Mouse (Mus musculus): ENCODE measurements around the gene Aldh4a1. TPM values are rescaled to one million over a fixed set of nuclear protein-coding genes. Genes with fewer than 3 reads are reported as not detected.

Gene Aldh4a1
- total and polyA plus RNA-seq, 2 experiments from 2014 or later, result 24.9 to 47.7 TPM

DNA sequence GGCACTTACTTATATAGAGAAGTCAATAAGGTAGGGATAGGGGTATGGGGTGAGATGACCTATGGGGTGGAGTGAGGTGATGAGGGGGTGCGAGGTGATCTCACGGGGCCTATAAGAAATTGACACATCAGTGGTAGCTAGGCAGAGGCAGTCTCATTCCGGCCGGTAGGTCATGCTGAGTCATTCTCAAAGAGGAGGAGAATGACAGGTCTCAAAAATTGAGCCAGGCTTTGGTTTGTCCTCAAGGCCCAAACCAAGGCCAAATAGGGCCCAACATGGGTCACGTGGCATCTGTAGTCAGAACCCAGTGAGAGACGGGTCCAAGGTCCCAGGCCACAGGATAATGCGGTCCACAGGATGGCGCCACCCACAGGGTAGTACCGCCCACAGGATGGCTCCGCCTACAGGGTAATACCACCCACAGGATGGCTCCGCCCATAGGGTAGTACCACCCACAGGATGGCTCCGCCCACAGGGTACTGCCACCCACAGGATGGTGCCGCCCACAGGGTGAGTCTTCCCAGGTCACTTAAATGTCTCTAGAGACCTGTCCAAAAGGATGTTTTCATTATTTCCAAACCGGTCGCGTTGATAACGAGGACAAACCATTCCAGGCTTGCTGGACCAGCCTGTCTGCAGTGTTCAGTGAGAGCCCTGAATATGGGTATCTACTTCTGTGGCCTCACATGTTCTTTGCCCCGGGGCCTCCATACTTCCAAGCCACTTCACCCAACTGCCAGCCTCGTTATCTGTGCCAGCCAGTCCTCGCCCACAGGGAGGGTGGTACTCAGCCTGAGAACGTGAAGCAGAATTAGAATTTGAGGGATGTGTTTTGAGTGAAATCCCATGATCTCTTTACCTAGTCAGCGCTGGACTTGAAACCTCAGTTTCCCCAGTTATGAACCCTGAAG is 61.3 kb downstream of the Aldh4a1 start:
- no peak overlapping the region for H3K27ac ChIP-seq (ENCODE audit: low read depth)
- H3K27me3 ChIP-seq (ENCODE audit: control insufficient read depth, insufficient read depth, low read length), result no peaks in the 10 kb centered on the region
- ATAC-seq (ENCODE audit: insufficient read depth, low read depth) (0 out of 2 replicates have a peak, but pooled peaks have one; percentile 30), DNase-seq (ENCODE audit: low spot score) (no peak)
- H3K4me1 ChIP-seq (ENCODE audit: control insufficient read depth, insufficient read depth), result no peaks in the 10 kb centered on the region
- WGBS, result 66% methylated on average over 22 of the region's 22 CpGs
- no peak overlapping the region for H3K4me3 ChIP-seq (ENCODE audit: low read depth, low read length)
- H3K4me2 ChIP-seq (ENCODE audit: low read depth, low read length), result no peak overlapping the region
- H3K9ac ChIP-seq (replicated peaks; ENCODE audit: low read depth, low read length), result no peak overlapping the region
- 0 out of 2 replicates have a peak, but pooled peaks cover 13% of the 10 kb centered on the region for H3K9me3 ChIP-seq (replicated peaks; ENCODE audit: control insufficient read depth, low read length)
- TF ChIP-seq CTCF (IDR thresholded peaks at IDR 0.05; ENCODE audit: low read depth) (no peak), EP300 (IDR thresholded peaks at IDR 0.05; ENCODE audit: low read depth) (no peak)
- H3K36me3 ChIP-seq (replicated peaks; ENCODE audit: control insufficient read depth, insufficient read depth, low read length), result no peaks in the 10 kb centered on the region

DNA sequence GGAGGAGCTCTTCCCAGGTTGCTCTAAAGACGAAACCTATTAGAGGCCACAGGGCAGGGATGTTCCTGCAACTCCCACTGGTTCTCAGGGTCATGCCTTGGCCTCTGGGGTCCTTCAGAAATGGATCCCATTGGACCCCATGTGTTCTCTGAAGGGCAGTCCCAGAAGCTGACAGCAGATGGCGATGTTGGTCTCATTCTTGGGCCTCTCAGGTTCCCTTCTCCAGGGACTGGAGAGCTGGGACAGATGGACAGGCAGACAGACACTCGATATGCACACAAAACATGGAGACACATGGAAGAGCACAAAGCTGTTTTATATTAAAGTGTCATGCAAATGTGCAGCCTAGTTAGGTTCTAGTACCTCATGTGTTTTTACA is 62.0 kb downstream of the Aldh4a1 start:
- DNase-seq (ENCODE audit: low spot score) (no peak), ATAC-seq (ENCODE audit: insufficient read depth, low read depth) (no peak)
- Histone ChIP-seq H3K4me2 (ENCODE audit: low read depth, low read length) (no peak overlapping the region), H3K27me3 (ENCODE audit: control insufficient read depth, insufficient read depth, low read length) (no peaks in the 10 kb centered on the region), H3K4me3 (ENCODE audit: low read depth, low read length) (no peak overlapping the region), H3K9me3 (replicated peaks; ENCODE audit: control insufficient read depth, low read length) (0 out of 2 replicates have a peak, but pooled peaks cover 7% of the 10 kb centered on the region), H3K4me1 (ENCODE audit: control insufficient read depth, insufficient read depth) (no peaks in the 10 kb centered on the region), H3K36me3 (replicated peaks; ENCODE audit: control insufficient read depth, insufficient read depth, low read length) (no peaks in the 10 kb centered on the region), H3K9ac (replicated peaks; ENCODE audit: low read depth, low read length) (no peak overlapping the region), H3K27ac (ENCODE audit: low read depth) (no peak overlapping the region)
- TF ChIP-seq CTCF (IDR thresholded peaks at IDR 0.05; ENCODE audit: low read depth) (peak; percentile 73), EP300 (IDR thresholded peaks at IDR 0.05; ENCODE audit: low read depth) (no peak)
- 5% methylated on average over 3 of the region's 3 CpGs for WGBS

DNA sequence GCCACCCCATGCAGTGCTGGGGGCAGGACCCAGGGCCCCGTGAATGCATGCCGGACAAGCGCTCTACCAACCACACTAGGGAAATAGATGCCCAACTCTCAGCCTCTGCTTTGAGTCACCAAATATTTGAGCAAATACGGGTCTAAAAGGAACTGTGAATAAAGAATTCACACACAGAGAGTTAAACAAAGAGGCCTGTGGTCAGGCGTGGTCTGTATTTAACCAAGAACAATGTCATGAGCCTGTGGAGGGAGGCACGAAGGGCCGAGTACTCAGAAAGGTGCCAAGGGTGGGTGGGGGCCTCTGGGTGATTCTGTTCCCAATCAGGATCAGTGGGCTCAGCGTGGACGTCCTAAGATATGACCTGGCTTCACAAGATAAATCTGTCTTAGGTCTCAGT is 65.4 kb downstream of the Aldh4a1 start:
- DNase-seq (ENCODE audit: low spot score) (no peak), ATAC-seq (ENCODE audit: insufficient read depth, low read depth) (no peak)
- no peak overlapping the region for H3K4me2 ChIP-seq (ENCODE audit: low read depth, low read length)
- no peaks in the 10 kb centered on the region for H3K4me1 ChIP-seq (ENCODE audit: control insufficient read depth, insufficient read depth)
- H3K4me3 ChIP-seq (ENCODE audit: low read depth, low read length), result no peak overlapping the region
- WGBS, result 63% methylated on average over 9 of the region's 9 CpGs
- peaks cover 9% of the 10 kb centered on the region; the same call in 1 of the 2 replicates for H3K27me3 ChIP-seq (ENCODE audit: control insufficient read depth, insufficient read depth, low read length)
- TF ChIP-seq CTCF (IDR thresholded peaks at IDR 0.05; ENCODE audit: low read depth), result no peak
- no peak for TF ChIP-seq EP300 (IDR thresholded peaks at IDR 0.05; ENCODE audit: low read depth)
- no peak overlapping the region for H3K9ac ChIP-seq (replicated peaks; ENCODE audit: low read depth, low read length)
- no peaks in the 10 kb centered on the region for H3K36me3 ChIP-seq (replicated peaks; ENCODE audit: control insufficient read depth, insufficient read depth, low read length)
- H3K27ac ChIP-seq (ENCODE audit: low read depth), result no peak overlapping the region
- no peaks in the 10 kb centered on the region for H3K9me3 ChIP-seq (replicated peaks; ENCODE audit: control insufficient read depth, low read length)

DNA sequence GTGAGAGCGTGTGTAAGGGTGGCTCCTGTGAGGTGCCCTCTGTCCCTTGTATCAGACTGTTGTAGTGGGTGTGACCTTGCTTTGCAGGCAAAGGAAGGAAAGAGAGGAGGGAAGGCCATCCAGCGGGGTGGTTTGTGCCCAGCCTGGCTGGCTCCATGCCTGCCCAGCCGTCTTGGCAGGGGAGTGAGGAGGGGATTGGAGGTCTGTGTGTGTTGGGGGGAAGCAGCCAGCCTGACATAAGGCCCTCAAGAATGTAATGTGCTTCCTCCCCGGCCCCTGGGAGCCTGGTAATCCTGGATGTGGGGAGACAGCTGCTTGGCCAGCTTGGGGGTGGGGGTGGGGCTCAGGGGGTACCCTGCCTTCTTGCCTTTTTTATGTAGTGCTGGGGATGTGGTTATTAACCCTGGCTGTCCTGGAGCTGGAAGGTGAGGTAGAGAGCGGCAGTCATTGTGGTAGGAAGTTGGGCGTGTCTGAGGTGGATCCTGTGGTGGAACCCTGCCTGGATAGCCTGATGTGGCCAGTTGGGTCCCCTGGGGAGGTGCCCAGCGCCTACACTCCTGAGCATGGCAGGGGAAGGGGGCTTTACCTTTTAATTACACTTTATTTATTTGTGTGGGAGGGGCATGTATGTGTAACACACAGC is 67.1 kb downstream of the Aldh4a1 start:
- 20% methylated on average over 7 of the region's 7 CpGs for WGBS
- Histone ChIP-seq H3K4me2 (ENCODE audit: low read depth, low read length) (no peak overlapping the region), H3K27me3 (ENCODE audit: control insufficient read depth, insufficient read depth, low read length) (peaks cover 9% of the 10 kb centered on the region; the same call in 1 of the 2 replicates), H3K36me3 (replicated peaks; ENCODE audit: control insufficient read depth, insufficient read depth, low read length) (no peaks in the 10 kb centered on the region), H3K4me1 (ENCODE audit: control insufficient read depth, insufficient read depth) (no peaks in the 10 kb centered on the region), H3K9ac (replicated peaks; ENCODE audit: low read depth, low read length) (no peak overlapping the region), H3K27ac (ENCODE audit: low read depth) (no peak overlapping the region), H3K4me3 (ENCODE audit: low read depth, low read length) (no peak overlapping the region), H3K9me3 (replicated peaks; ENCODE audit: control insufficient read depth, low read length) (no peaks in the 10 kb centered on the region)
- TF ChIP-seq CTCF (IDR thresholded peaks at IDR 0.05; ENCODE audit: low read depth), result no peak
- no peak for TF ChIP-seq EP300 (IDR thresholded peaks at IDR 0.05; ENCODE audit: low read depth)
- no peak for ATAC-seq (ENCODE audit: insufficient read depth, low read depth)
- DNase-seq (ENCODE audit: low spot score), result no peak

DNA sequence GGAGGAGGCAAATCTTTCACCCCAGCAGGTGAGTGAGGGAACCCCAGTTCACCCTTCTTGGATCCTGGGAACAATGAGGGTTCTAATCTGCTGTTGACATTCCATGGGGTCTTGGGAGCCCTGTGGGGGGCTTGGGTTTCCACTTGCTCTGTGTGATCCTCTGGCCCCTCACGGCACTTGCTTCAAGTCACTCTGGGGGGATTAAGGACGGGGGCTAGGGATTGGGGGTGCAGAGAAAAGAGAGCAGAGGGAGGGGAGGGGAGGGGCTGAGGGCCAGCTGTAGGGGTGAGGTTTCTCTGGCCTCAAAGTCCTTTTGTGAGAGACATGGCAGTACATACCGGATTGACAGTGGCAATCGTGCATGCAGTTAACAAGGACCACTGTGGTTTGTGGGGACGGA is 70.6 kb downstream of the Aldh4a1 start:
- Histone ChIP-seq H3K27ac (ENCODE audit: low read depth) (no peak overlapping the region), H3K4me1 (ENCODE audit: control insufficient read depth, insufficient read depth) (no peaks in the 10 kb centered on the region), H3K9ac (replicated peaks; ENCODE audit: low read depth, low read length) (no peak overlapping the region), H3K9me3 (replicated peaks; ENCODE audit: control insufficient read depth, low read length) (no peaks in the 10 kb centered on the region), H3K4me3 (ENCODE audit: low read depth, low read length) (no peak overlapping the region), H3K27me3 (ENCODE audit: control insufficient read depth, insufficient read depth, low read length) (peaks cover 21% of the 10 kb centered on the region; the same call in 1 of the 2 replicates), H3K4me2 (ENCODE audit: low read depth, low read length) (no peak overlapping the region), H3K36me3 (replicated peaks; ENCODE audit: control insufficient read depth, insufficient read depth, low read length) (no peaks in the 10 kb centered on the region)
- ATAC-seq (ENCODE audit: insufficient read depth, low read depth), result no peak
- TF ChIP-seq CTCF (IDR thresholded peaks at IDR 0.05; ENCODE audit: low read depth) (no peak), EP300 (IDR thresholded peaks at IDR 0.05; ENCODE audit: low read depth) (no peak)
- WGBS, result 45% methylated on average over 5 of the region's 5 CpGs
- DNase-seq (ENCODE audit: low spot score), result no peak

Measured in heart, postnatal 0 days (tissue).